Mouse (Mus musculus) olfactory bulb, adult 2 months (tissue): ENCODE results near the gene Nek7. TPM values are rescaled to one million over a fixed set of nuclear protein-coding genes. Genes with fewer than 3 reads are reported as not detected.
A peak's percentile ranks its signal among the peaks of the same experiment; 100 is the strongest.

Source experiments
- H3K27ac ChIP-seq: fragments of 200-500 bp; 2 replicates; pipeline ENCODE4 v1.5.1; 2012; ENCODE audit warnings: low read depth, low read length; ENCODE audit not compliant: insufficient read depth
- H3K4me1 ChIP-seq: fragments of 200-500 bp; 2 replicates; pipeline ENCODE4 v1.6.1; 2012; ENCODE audit warnings: low read length; ENCODE audit not compliant: control insufficient read depth, insufficient read depth
- H3K4me3 ChIP-seq: fragments of 200-500 bp; 2 replicates; pipeline ENCODE4 v1.5.1; 2012; ENCODE audit warnings: mild to moderate bottlenecking, low read depth, low read length, moderate library complexity; ENCODE audit not compliant: insufficient read depth
- CTCF ChIP-seq: fragments of 200-500 bp; IDR thresholded peaks from 2 replicates; pipeline ENCODE4 v1.5.1; 2012; ENCODE audit warnings: low read depth, mild to moderate bottlenecking, low read length, moderate library complexity; ENCODE audit not compliant: insufficient read depth
- POLR2A ChIP-seq: fragments of 200-500 bp; IDR thresholded peaks from 2 replicates; pipeline ENCODE4 v1.6.1; 2012; ENCODE audit warnings: mild to moderate bottlenecking, low read depth, low read length, moderate library complexity; ENCODE audit not compliant: insufficient read depth
- WGBS: fragments of 180-500 bp; shearing (Covaris S2); methylation state at CpG from one replicate; pipeline ENCODE4 v1.1.7; 2018; 5-methylcytosine and 5-hydroxymethylcytosine counted together
- polyA plus RNA-seq: library from polyadenylated mRNA; stranded (reverse); fragments of >200 nt; gene quantifications from 2 replicates; pipeline ENCODE4 v1.2.4, GENCODE M21; 2012; ENCODE audit warnings: low replicate concordance; ENCODE audit not compliant: missing spikeins, insufficient read depth, insufficient read length

Nek7 gene
- polyA plus RNA-seq = not detected in 2 replicates

GRCm38 (mm10) chr1:138619996-138620461 lies at the start of gene Nek7:
Gene Nek7 (minus strand): TSS chr1:138620141.
- WGBS = 13% methylated on average over 11 of the region's 11 CpGs

DNA sequence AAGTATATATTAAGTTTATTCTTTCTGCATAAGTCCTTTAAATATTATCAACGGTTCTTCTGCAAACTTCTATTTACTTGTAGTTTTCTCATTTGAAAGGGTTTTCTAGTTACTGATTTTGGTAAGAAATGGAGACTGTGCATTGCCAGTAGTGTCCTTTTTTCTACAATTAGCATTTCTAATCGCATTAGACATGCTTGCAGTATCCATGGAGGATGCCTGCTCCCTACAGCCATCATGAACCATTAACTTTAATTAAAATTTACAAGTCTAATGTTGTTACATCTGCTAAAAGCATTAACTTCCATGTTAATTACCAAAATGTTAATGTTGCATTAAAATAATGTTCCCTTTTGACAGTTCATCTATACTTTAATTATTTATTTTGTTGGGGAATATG lies 42.4 kb upstream of the Nek7 start:
- 54% methylated on average over 2 of the region's 2 CpGs for WGBS
- Histone ChIP-seq H3K27ac (no peak overlapping the region), H3K4me1 (no peaks in the 10 kb centered on the region), H3K4me3 (no peak overlapping the region)
- no peak for TF ChIP-seq POLR2A

More at GRCm38 (mm10) chr1:138619996-138620461, at the start of gene Nek7:
- peak within 1 kb of the TSS; percentile 17; the same call in 1 of the 2 replicates for H3K27ac ChIP-seq
- TF ChIP-seq CTCF (no peak), POLR2A (no peak)
- H3K4me3 ChIP-seq = peak within 1 kb of the TSS; percentile 68
- H3K4me1 ChIP-seq = peaks cover 5% of the 10 kb centered on the region; the same call in 1 of the 2 replicates

DNA sequence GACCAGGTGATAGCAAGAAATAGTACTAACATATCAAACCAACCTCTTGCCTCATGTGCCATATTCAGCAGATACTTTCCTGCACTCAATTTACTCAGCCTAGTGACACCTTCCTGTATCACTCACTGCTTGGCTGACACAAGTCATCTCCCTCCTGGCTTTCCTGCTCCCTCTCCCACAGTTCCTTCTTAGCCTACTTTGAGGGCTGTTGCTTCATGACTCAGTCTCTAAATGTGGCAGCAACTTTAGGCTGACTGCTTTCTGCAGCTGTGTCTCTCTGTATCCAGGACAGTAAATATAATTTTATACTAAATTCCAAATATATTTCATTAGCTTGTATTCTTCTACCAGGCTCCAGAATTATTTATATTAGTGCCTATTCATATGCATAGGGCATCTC lies 34.3 kb upstream of the Nek7 start:
- no peak for TF ChIP-seq POLR2A
- no peak for TF ChIP-seq CTCF
- H3K4me1 ChIP-seq = no peaks in the 10 kb centered on the region
- H3K4me3 ChIP-seq = no peak overlapping the region
- H3K27ac ChIP-seq = no peak overlapping the region

- H3K4me3 ChIP-seq = no peak overlapping the region
- H3K4me1 ChIP-seq = no peaks in the 10 kb centered on the region
- no peak overlapping the region for H3K27ac ChIP-seq
- no peak for TF ChIP-seq POLR2A
- TF ChIP-seq CTCF = no peak
- WGBS = 62% methylated on average over 3 of the region's 3 CpGs
These were observed 25.1 kb upstream of the Nek7 start for GRCm38 (mm10) chr1:138644991-138645390.

DNA sequence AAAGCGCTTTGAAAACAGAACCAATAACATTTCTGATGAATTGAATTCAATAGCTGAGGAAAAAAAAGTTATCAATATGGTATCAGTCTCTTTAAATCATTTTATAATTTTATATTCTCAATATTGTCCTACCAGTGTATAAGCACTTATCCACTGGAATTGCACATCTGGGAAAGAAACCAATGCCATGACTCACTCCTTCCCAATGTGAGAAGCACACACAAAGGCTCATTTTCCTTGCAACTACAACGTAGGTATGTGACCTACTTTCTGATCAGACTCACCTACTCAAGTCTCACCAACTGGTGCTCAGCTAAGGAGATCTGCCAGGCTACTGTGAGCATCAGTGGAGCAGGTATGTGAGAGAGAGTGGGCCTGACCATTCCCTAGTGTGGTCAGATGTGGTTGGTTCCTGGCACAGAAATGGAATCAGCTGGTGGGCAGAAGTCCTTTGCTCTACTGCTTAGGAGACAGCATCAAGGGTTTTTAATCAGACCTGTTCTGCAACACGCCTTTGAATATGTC lies 23.4 kb upstream of the Nek7 start:
- H3K4me1 ChIP-seq = no peaks in the 10 kb centered on the region
- H3K4me3 ChIP-seq = no peak overlapping the region
- H3K27ac ChIP-seq = no peak overlapping the region
- WGBS = 84% methylated on average over 3 of the region's 3 CpGs
- TF ChIP-seq CTCF (no peak), POLR2A (no peak)

DNA sequence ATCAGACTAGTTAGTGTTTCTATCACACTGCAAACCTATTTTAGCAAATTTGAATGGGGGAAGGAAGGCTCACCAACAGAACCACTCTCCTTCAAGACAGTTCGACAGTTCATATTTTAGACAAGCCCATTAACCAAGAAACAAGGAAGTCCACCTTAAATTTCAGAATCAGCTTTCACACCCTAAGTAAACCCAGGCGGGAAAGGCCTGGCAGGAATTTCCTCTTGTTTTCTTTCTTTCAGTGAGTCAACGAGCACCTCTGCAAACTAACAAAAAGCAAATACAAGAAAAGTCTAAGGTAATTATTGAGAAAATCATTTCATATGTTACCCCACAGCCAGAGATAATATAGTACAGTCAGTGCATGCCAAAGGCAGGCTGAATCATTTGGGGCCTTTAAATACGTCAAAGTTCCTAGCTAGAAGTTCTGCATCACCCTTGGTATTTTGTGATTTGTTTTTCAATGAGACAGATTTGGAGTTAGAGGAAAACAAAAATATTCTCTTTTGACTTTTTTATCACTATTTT lies 21.1 kb upstream of the Nek7 start:
- TF ChIP-seq CTCF (no peak), POLR2A (no peak)
- no peak overlapping the region for H3K4me3 ChIP-seq
- H3K27ac ChIP-seq = no peak overlapping the region
- H3K4me1 ChIP-seq = no peaks in the 10 kb centered on the region
- 83% methylated on average over 4 of the region's 4 CpGs for WGBS

GRCm38 (mm10) chr1:138637850-138638249 lies 17.9 kb upstream of the Nek7 start:
- no peak overlapping the region for H3K27ac ChIP-seq
- TF ChIP-seq POLR2A = no peak
- TF ChIP-seq CTCF = no peak
- no peak overlapping the region for H3K4me3 ChIP-seq
- no peaks in the 10 kb centered on the region for H3K4me1 ChIP-seq

DNA sequence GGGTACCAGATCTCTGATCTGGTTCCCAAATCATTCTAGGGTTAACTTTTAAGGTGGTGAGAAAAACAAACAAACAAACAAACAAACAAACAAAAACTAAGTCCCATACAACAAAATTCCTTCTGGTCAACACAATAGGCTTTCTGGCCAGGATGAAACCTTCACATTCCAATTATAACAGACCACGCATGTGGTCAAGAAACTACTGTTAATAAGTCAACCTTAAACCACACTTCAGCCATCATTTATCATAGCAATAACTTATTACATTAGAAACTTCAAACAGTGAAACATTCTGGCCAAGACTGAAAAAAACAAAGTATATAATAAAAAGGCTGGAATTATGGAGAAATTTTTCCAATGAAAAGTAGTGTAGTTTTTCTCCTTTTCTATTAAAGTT lies 14.6 kb upstream of the Nek7 start:
- no peak for TF ChIP-seq POLR2A
- no peak for TF ChIP-seq CTCF

GRCm38 (mm10) chr1:138628919-138629318 lies 9.0 kb upstream of the Nek7 start:
- 85% methylated on average over 4 of the region's 4 CpGs for WGBS
- TF ChIP-seq CTCF (no peak), POLR2A (no peak)
- H3K27ac ChIP-seq = no peak overlapping the region
- no peaks in the 10 kb centered on the region for H3K4me1 ChIP-seq
- H3K4me3 ChIP-seq = no peak overlapping the region

More for the DNA sequence above, 14.6 kb upstream of the Nek7 start:
- 87% methylated on average over 1 of the region's 1 CpGs for WGBS
- Histone ChIP-seq H3K4me3 (no peak overlapping the region), H3K4me1 (no peaks in the 10 kb centered on the region), H3K27ac (no peak overlapping the region)

DNA sequence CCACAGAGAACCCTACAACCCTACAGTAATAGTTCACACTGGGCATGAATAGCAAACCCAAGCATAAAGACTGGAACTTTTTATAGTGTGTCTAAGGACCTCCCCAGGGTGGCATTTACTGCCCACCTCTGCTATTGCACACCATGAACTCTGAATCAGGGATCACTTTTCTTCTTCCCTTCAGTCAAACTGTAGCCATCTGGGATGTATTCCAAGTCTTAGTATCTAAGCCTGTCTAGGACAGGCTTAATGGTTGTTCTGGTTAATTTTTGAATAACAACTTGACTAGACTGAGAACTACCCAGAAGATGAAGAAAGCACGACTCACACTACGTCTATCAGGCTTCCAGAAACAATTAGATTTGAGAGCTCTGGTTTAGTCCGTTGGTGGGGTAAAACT lies 8.5 kb upstream of the Nek7 start:
- Histone ChIP-seq H3K27ac (no peak overlapping the region), H3K4me1 (no peaks in the 10 kb centered on the region), H3K4me3 (no peak overlapping the region)
- TF ChIP-seq POLR2A (no peak), CTCF (no peak)
- 78% methylated on average over 3 of the region's 3 CpGs for WGBS
